In genomic region chr13:35074862-35075261, GRCm38 (mm10) we compare ENCODE assay signal across 20 mouse cellular contexts. TPM values are rescaled to one million over a fixed set of nuclear protein-coding genes. Genes with fewer than 3 reads are reported as not detected.
DNase-seq lines count a peak whose midpoint lies in the region; ATAC-seq and TF ChIP-seq lines count a peak whose summit lies in the region.
"Had no signal": no experiment of that assay in that cellular context is flagged by ENCODE, and none has a peak within 500 bp of the region (broad histone marks: within the 10 kb centered on the region; RNA-seq: fewer than 3 reads in every experiment).

No protein-coding gene starts in this region.

- no peak overlapping the region for H3K27ac ChIP-seq in layer of hippocampus, adult 2 months
- H3K27ac ChIP-seq: embryonic facial prominence, embryonic 15.5 days; heart, embryonic 13.5 days; limb, embryonic 15.5 days had no signal

- ATAC-seq in CD4-positive, CD25-positive, alpha-beta regulatory T cell, adult 4 months = no peak
- ATAC-seq: forebrain, embryonic 16.5 days had no signal

- DNase-seq in CD4-positive, CD25-positive, alpha-beta regulatory T cell, adult 2 months (ENCODE audit: low read depth, low spot score) = peak; percentile 27
- no peak for DNase-seq in layer of hippocampus, adult 2 months (ENCODE audit: low spot score in 2 of 2)
- no peak for DNase-seq in layer of hippocampus, adult 9-10 months (ENCODE audit: low spot score)
- DNase-seq in ES-CJ7 (ENCODE audit: low read depth, low spot score) = peak; percentile 12
- DNase-seq in naive thymus-derived CD4-positive, alpha-beta T cell, adult 2 months (ENCODE audit: low read depth) = peak; percentile 13
- no peak for DNase-seq in adrenal gland, adult (ENCODE audit: inconsistent age in 2 of 2, low spot score in 1 of 2)
- no peak for DNase-seq in embryo, embryonic 11 days
- DNase-seq: adrenal gland, postnatal 14 days; cerebellum, adult 11-12 months; cerebellum, postnatal 14 days; kidney, adult 8-10 months; kidney, postnatal 36 days; lung, adult 2 months; midbrain, embryonic 14.5 days had no signal

- H3K4me3 ChIP-seq in layer of hippocampus, adult 2 months = no peak overlapping the region
- H3K4me3 ChIP-seq: embryonic facial prominence, embryonic 15.5 days; heart, embryonic 13.5 days; limb, embryonic 15.5 days; megakaryocyte, embryonic 14.5 days had no signal

- peak; percentile 54 for TF ChIP-seq CTCF in layer of hippocampus, adult 2 months (conservative IDR thresholded peaks at IDR 0.05)

RNA-seq across cellular contexts. Expression of gene Eci2, which starts 48.0 kb away (rescaled TPM):
- 10 to 100 TPM; 81.0 to 95.7 TPM for polyA plus RNA-seq in CD4-positive, CD25-positive, alpha-beta regulatory T cell, adult 4 months (2017; shearing (Covaris generic))
- 10 to 100 TPM; 46.8 to 51.7 TPM for total RNA-seq in layer of hippocampus, adult 2 months (2021)

Comparison
In these comparisons a context has a peak if more than half of its experiments do, and no peak if none do; other contexts are left out.
1. DNase-seq: peak in CD4-positive, CD25-positive, alpha-beta regulatory T cell, adult 2 months (single experiment), ES-CJ7 (single experiment) and naive thymus-derived CD4-positive, alpha-beta T cell, adult 2 months (single experiment); none in layer of hippocampus, adult 2 months (0 of 2), layer of hippocampus, adult 9-10 months (single experiment), adrenal gland, adult (0 of 2) and embryo, embryonic 11 days (single experiment).